Mouse (Mus musculus) erythroblast, embryonic 14.5 days (primary cell): ENCODE data around the gene Frmd5.

Experiments used
- GATA1 ChIP-seq: IDR thresholded peaks from 2 replicates; pipeline ENCODE4 v1.6.1; 2012; ENCODE audit warnings: low read length, inconsistent platforms, mixed read lengths
- TAL1 ChIP-seq: IDR thresholded peaks from 3 replicates; pipeline ENCODE4 v1.6.1; 2012; ENCODE audit warnings: low read length, inconsistent platforms, mixed read lengths

DNA sequence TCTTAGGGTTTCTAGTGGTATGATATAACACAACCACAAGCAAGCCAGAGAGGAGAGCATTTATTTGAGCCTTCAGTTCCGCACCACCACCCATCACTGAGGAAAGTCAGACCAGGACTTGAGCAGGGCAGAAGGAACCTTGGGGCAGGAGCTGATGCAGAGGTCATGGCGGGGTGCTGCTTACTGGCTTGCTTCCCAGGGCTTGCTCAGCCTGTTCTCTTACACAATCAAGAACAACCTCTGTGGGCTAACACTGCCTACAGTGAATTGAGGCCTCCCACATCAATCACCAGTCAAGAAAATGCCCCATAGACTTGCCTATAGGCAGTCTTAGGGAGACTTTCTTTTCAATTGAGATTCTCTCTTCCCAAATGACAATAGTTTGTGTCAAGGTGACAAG is 118.8 kb downstream of the Frmd5 start:
- TF ChIP-seq GATA1 = no peak
- TF ChIP-seq TAL1 = no peak
